ENCODE assay signal across 18 mouse cellular contexts in the genomic region with DNA sequence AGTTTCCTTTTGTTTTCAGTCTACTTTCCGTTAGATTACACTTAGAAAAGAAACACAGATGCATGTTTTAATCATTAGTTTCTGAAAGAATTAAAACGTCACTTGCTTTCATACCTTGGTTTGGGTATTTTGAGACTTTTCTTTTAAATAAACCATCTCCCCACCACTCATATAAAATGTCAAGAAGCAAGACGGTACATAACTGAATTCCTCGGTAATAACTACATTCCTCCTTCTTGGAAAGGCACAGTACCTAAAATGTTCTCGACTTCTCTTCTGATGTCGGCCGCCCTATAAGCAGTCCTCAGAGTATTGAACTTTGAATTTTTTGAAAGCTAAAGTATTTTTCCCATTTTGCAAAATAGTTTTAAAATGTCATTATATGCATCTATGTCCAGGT.
DNase-seq lines count a peak whose midpoint lies in the region; ATAC-seq and TF ChIP-seq lines count a peak whose summit lies in the region.
"Had no signal": no experiment of that assay in that cellular context is flagged by ENCODE, and none has a peak within 500 bp of the region (broad histone marks: within the 10 kb centered on the region; RNA-seq: fewer than 3 reads in every experiment).

No protein-coding gene starts in this region.

- no peak overlapping the region for H3K27ac ChIP-seq in cerebellum, adult 2 months (ENCODE audit: insufficient read depth, low read length)
- no peak overlapping the region for H3K27ac ChIP-seq in hindbrain, postnatal 0 days
- no peak overlapping the region for H3K27ac ChIP-seq in hindbrain, embryonic 16.5 days (ENCODE audit: low read depth, low read length)
- H3K27ac ChIP-seq in forebrain, embryonic 14.5 days (ENCODE audit: low read depth, low read length) = peak overlapping the region; percentile 63; the same call in 1 of the 2 replicates
- H3K27ac ChIP-seq: gastrocnemius, adult 2 months; heart, adult 2 months; heart, embryonic 13.5 days; liver, embryonic 12.5 days; stomach, embryonic 15.5 days had no signal

- H3K4me1 ChIP-seq in cerebellum, adult 2 months (ENCODE audit: control insufficient read depth, insufficient read depth, low read length) = peaks cover 6% of the 10 kb centered on the region; the same call in 1 of the 2 replicates
- peaks cover 7% of the 10 kb centered on the region; the same call in 1 of the 2 replicates for H3K4me1 ChIP-seq in hindbrain, postnatal 0 days (ENCODE audit: insufficient read depth, low read length)
- H3K4me1 ChIP-seq in hindbrain, embryonic 16.5 days (ENCODE audit: control insufficient read depth, insufficient read depth, low read depth, low read length) = peaks cover 2% of the 10 kb centered on the region
- H3K4me1 ChIP-seq in forebrain, embryonic 14.5 days (ENCODE audit: control insufficient read depth, insufficient read depth, low read length) = peaks cover 20% of the 10 kb centered on the region
- H3K4me1 ChIP-seq: heart, embryonic 13.5 days; liver, embryonic 12.5 days; megakaryocyte, embryonic 14.5 days; stomach, embryonic 15.5 days had no signal

- no peaks in the 10 kb centered on the region for H3K9me3 ChIP-seq in hindbrain, postnatal 0 days (ENCODE audit: low read length)
- no peaks in the 10 kb centered on the region for H3K9me3 ChIP-seq in hindbrain, embryonic 16.5 days (ENCODE audit: control insufficient read depth, low read length)
- H3K9me3 ChIP-seq in forebrain, embryonic 14.5 days (replicated peaks; ENCODE audit: control insufficient read depth, low read length) = no peaks in the 10 kb centered on the region
- H3K9me3 ChIP-seq: heart, embryonic 13.5 days; liver, embryonic 12.5 days; megakaryocyte, embryonic 14.5 days; midbrain, embryonic 12.5 days; neural tube, embryonic 13.5 days; stomach, embryonic 15.5 days had no signal

- H3K9ac ChIP-seq in hindbrain, postnatal 0 days (replicated peaks; ENCODE audit: low read length) = no peak overlapping the region
- H3K9ac ChIP-seq in hindbrain, embryonic 16.5 days (ENCODE audit: low read depth, low read length) = no peak overlapping the region
- H3K9ac ChIP-seq in forebrain, embryonic 14.5 days (ENCODE audit: low read length) = peak overlapping the region; percentile 48; the same call in 1 of the 2 replicates
- H3K9ac ChIP-seq: heart, embryonic 13.5 days; liver, embryonic 12.5 days; liver, postnatal 0 days; midbrain, embryonic 12.5 days; stomach, embryonic 15.5 days had no signal

- DNase-seq in cerebellum, adult 2 months = peak in 1 of 2 experiments; percentile 36
- no peak for DNase-seq in cerebellum, adult 18-20 months
- no peak for DNase-seq in hindbrain, postnatal 0 days (ENCODE audit: low spot score)
- DNase-seq in forebrain, embryonic 14.5 days (ENCODE audit: low spot score) = peak; percentile 34
- DNase-seq in urinary bladder, adult 18-20 months (ENCODE audit: low spot score in 2 of 2) = no peak
- DNase-seq in lung, postnatal 36 days = no peak

- H3K4me2 ChIP-seq in hindbrain, postnatal 0 days (ENCODE audit: low read depth, low read length) = peak overlapping the region; percentile 43; the same call in 1 of the 2 replicates
- no peak overlapping the region for H3K4me2 ChIP-seq in hindbrain, embryonic 16.5 days (ENCODE audit: low read length)
- H3K4me2 ChIP-seq in forebrain, embryonic 14.5 days (ENCODE audit: low read length) = no peak overlapping the region
- H3K4me2 ChIP-seq: heart, embryonic 13.5 days; liver, embryonic 12.5 days; stomach, embryonic 15.5 days had no signal

- no peaks in the 10 kb centered on the region for H3K27me3 ChIP-seq in cerebellum, adult 2 months (ENCODE audit: control insufficient read depth, insufficient read depth, low read length)
- H3K27me3 ChIP-seq in hindbrain, postnatal 0 days (ENCODE audit: insufficient read depth, low read length) = no peaks in the 10 kb centered on the region
- H3K27me3 ChIP-seq in hindbrain, embryonic 16.5 days (replicated peaks; ENCODE audit: control insufficient read depth, insufficient read depth, low read length) = no peaks in the 10 kb centered on the region
- H3K27me3 ChIP-seq in forebrain, embryonic 14.5 days (replicated peaks; ENCODE audit: control insufficient read depth, insufficient read depth, low read length) = no peaks in the 10 kb centered on the region
- H3K27me3 ChIP-seq: CH12.LX; liver, embryonic 12.5 days; megakaryocyte, embryonic 14.5 days; neural tube, embryonic 13.5 days; stomach, embryonic 15.5 days had no signal

- H3K36me3 ChIP-seq in hindbrain, postnatal 0 days (ENCODE audit: insufficient read depth, low read length) = no peaks in the 10 kb centered on the region
- no peaks in the 10 kb centered on the region for H3K36me3 ChIP-seq in hindbrain, embryonic 16.5 days (ENCODE audit: control insufficient read depth, insufficient read depth, low read length)
- H3K36me3 ChIP-seq in forebrain, embryonic 14.5 days (ENCODE audit: control insufficient read depth, insufficient read depth, low read length) = no peaks in the 10 kb centered on the region
- H3K36me3 ChIP-seq: heart, embryonic 13.5 days; liver, embryonic 12.5 days; midbrain, embryonic 12.5 days; neural tube, embryonic 13.5 days; stomach, embryonic 15.5 days had no signal

- no peak for ATAC-seq in hindbrain, postnatal 0 days
- no peak for ATAC-seq in hindbrain, embryonic 16.5 days
- no peak for ATAC-seq in forebrain, embryonic 14.5 days
- ATAC-seq: liver, embryonic 12.5 days had no signal

- H3K4me3 ChIP-seq in cerebellum, adult 2 months (replicated peaks; ENCODE audit: insufficient read depth, low read depth, low read length) = peak overlapping the region; percentile 49
- H3K4me3 ChIP-seq in hindbrain, postnatal 0 days (ENCODE audit: low read length) = no peak overlapping the region
- no peak overlapping the region for H3K4me3 ChIP-seq in hindbrain, embryonic 16.5 days (ENCODE audit: low read length)
- no peak overlapping the region for H3K4me3 ChIP-seq in forebrain, embryonic 14.5 days (ENCODE audit: low read depth, low read length)
- H3K4me3 ChIP-seq: gastrocnemius, adult 2 months; heart, adult 2 months; heart, embryonic 13.5 days; liver, embryonic 12.5 days; megakaryocyte, embryonic 14.5 days; midbrain, embryonic 12.5 days; myocyte; stomach, embryonic 15.5 days had no signal

- 15% methylated on average over 7 of the region's 7 CpGs for WGBS in cerebellum, adult 2 months
- WGBS in hindbrain, postnatal 0 days = 54% methylated on average over 7 of the region's 7 CpGs
- 63% methylated on average over 7 of the region's 7 CpGs for WGBS in hindbrain, embryonic 16.5 days
- 35% methylated on average over 7 of the region's 7 CpGs for WGBS in forebrain, embryonic 14.5 days

- no peak for TF ChIP-seq POLR2A in cerebellum, adult 2 months (IDR thresholded peaks at IDR 0.05; ENCODE audit: borderline replicate concordance, insufficient read depth, low read length)

- no peak for TF ChIP-seq CTCF in cerebellum, adult 2 months (IDR thresholded peaks at IDR 0.05; ENCODE audit: borderline replicate concordance, insufficient read depth, low read depth, low read length)
- no peak for TF ChIP-seq CTCF in hindbrain, postnatal 0 days (IDR thresholded peaks at IDR 0.05; ENCODE audit: low read depth)
